Mouse (Mus musculus) lung, adult 2 months (tissue): Measurements from ENCODE around the gene Hoxb8. TPM values are rescaled to one million over a fixed set of nuclear protein-coding genes. Genes with fewer than 3 reads are reported as not detected.

Experiments
- DNase-seq: peaks from one replicate; pipeline ENCODE4 v3.0.0; 2022
- H3K4me1 ChIP-seq: fragments of 200-500 bp; 2 replicates; pipeline ENCODE4 v1.6.1; 2011; ENCODE audit warnings: low read length; ENCODE audit not compliant: control insufficient read depth, insufficient read depth
- H3K4me3 ChIP-seq: fragments of 200-500 bp; replicated peaks from 2 replicates; pipeline ENCODE3; 2011; ENCODE audit warnings: low read depth, mild to moderate bottlenecking, control low read depth, low read length; ENCODE audit errors: extremely low read depth
- CTCF ChIP-seq: fragments of 200-500 bp; IDR thresholded peaks from 2 replicates; pipeline ENCODE4 v1.5.1; 2011; ENCODE audit warnings: mild to moderate bottlenecking, low read length, control low read depth; ENCODE audit not compliant: insufficient read depth
- POLR2A ChIP-seq: fragments of 200-500 bp; IDR thresholded peaks from 2 replicates; pipeline ENCODE4 v1.6.1; 2011; ENCODE audit warnings: low read depth, mild to moderate bottlenecking, control low read depth, low read length, borderline replicate concordance; ENCODE audit errors: extremely low read depth
- WGBS: fragments of 180-500 bp; shearing (Covaris S2); methylation state at CpG from one replicate; pipeline ENCODE4 v1.1.7; 2018; 5-methylcytosine and 5-hydroxymethylcytosine counted together
- polyA plus RNA-seq: library from polyadenylated mRNA; depleted of rRNA; stranded (reverse); fragments of >200 nt; gene quantifications from 2 replicates; pipeline ENCODE4 v1.2.3, GENCODE M21; 2012

The Hoxb8 gene
- polyA plus RNA-seq, 1 experiment: 0.44 TPM

DNA sequence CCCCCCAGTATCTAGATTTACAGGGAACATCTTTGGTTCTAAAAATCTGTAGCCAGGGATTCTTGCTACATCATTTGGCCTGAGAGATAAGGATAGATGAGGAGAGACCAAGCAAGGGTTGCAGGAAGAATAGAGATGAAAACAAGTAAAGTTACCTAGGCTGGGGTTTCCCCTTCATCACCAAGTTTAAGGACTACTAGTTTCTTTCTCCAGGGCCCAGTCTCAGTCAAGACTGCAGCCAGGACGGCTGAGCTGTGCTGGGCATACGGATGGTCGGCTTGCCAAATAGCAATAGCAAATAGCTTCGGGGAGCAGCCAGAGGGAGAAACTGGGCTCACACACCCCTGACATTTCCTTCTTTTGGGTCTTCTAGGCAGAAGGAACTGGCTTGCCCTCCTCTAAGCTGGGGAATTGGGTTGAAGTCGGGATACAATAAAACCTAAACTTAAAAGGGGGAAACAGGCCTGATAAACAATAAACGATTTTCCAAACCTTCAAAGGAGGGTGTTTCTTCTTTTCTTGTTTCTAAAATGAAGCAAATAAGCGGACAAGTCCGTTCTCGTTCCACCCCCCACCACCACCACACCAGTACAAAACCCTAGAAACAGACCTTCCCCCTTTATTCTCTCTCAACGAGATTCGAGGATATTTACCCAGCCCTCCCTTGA is 16.4 kb downstream of the Hoxb8 start:
- H3K4me1 ChIP-seq: peaks cover 4% of the 10 kb centered on the region; the same call in 1 of the 2 replicates
- no peak overlapping the region for H3K4me3 ChIP-seq
- no peak for DNase-seq
- WGBS: 36% methylated on average over 11 of the region's 11 CpGs
- TF ChIP-seq POLR2A (no peak), CTCF (no peak)

DNA sequence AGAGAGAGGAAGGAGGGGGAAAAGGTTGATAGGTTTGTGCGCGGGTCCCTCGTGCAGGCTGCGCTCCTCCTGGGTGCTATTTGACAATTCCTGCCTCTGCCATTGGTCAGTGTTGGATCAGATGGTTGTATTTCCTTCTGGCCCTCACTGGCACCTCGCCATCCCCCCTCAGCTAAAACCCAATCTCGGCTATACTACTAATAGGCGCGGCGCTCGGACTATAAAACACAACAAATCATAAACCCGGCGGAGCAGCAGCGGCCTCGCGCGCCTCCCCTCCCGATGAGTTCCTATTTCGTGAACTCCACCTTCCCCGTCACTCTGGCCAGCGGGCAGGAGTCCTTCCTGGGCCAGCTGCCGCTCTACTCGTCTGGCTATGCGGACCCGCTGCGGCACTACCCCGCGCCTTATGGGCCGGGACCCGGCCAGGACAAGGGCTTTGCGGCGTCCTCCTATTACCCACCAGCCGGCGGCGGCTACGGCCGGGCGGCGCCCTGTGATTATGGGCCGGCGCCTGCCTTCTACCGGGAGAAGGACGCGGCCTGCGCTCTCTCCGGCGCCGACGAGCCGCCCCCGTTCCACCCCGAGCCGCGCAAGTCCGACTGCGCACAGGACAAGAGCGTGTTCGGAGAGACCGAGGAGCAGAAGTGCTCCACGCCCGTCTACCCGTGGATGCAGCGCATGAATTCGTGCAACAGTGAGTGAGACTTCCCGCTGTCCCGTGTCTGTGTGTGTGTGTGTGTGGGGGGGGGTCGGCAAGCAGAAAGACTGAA is 17.4 kb downstream of the Hoxb8 start:
- no peak for TF ChIP-seq CTCF
- no peak; the same call in 1 of the 2 replicates for TF ChIP-seq POLR2A
- Histone ChIP-seq H3K4me1 (peaks cover 4% of the 10 kb centered on the region; the same call in 1 of the 2 replicates), H3K4me3 (peak overlapping the region; percentile 83)
- peak; percentile 39 for DNase-seq
- 2% methylated on average over 66 of the region's 66 CpGs for WGBS

DNA sequence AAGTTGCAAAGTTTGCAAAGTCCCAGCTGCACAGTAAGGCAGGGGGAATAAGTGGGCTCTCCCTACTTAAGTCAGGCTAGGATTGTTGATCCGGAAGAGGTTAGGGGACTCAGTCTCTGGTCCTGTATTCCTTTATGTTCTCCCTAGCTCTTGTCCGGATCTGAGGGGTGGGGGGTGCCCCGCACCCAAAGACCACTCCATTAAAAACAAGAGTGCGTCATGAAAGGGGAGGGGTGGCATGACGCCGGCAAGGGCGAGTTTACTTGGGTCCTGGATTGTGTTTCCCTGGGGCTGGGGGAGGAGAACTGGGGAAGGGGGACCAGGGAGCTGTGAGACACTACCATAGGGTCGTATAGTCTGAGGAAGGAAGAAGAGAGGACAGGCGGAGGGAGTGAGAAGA is 18.1 kb downstream of the Hoxb8 start:
- no peak for DNase-seq
- peaks cover 2% of the 10 kb centered on the region; the same call in 1 of the 2 replicates for H3K4me1 ChIP-seq
- peak overlapping the region; percentile 83 for H3K4me3 ChIP-seq
- 9% methylated on average over 9 of the region's 9 CpGs for WGBS
- TF ChIP-seq POLR2A (no peak), CTCF (no peak)

DNA sequence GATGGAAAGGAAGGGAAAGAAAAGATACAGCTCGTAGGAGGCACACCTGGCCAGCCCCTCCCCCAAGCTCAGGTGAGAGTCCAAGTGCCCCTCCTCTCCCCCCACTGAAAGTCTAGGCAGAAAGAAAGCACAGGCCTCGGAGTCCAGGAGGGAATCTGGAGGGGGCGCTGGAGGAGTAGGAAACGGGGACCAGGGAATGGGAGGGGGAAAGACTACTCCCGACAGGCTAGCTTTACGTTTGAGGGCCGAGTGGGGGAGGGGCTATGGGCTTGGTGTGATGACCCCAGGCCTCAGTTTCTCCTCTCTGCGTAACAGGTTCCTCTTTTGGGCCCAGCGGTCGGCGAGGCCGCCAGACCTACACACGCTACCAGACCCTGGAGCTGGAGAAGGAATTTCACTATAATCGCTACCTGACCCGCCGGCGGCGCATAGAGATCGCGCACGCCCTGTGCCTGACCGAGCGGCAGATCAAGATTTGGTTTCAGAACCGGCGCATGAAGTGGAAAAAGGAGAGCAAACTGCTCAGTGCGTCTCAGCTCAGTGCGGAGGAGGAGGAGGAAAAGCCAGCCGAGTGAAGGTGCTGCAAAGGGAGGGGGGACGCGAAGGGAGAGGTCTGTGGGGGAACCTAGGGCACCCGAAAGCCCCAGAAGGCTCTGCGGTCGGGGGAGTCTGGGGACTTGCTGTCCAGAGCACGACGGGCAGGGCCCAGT is 18.8 kb downstream of the Hoxb8 start:
- H3K4me3 ChIP-seq: no peak overlapping the region
- 21% methylated on average over 35 of the region's 35 CpGs for WGBS
- TF ChIP-seq CTCF (no peak), POLR2A (no peak)
- DNase-seq: no peak
- H3K4me1 ChIP-seq: no peaks in the 10 kb centered on the region

DNA sequence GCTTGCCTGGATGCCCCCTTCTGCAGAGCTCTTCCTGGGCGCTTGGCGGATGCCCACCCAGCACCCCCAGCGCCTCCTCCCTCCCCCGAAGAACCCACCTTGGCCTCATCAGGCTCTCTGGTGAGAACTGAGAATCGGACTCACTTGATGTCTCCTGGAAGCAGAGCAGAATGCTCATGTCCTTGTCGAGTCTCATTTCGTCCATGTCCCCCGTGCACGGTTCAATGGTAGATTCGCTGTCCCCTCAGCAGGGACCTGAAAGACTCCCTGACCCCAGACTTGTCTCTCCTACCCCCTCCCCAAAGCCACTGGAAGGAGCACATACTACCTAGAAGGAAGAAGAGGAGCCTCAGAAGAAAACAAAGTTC is 19.3 kb downstream of the Hoxb8 start:
- DNase-seq: no peak
- peaks cover 3% of the 10 kb centered on the region; the same call in 1 of the 2 replicates for H3K4me1 ChIP-seq
- TF ChIP-seq CTCF (no peak), POLR2A (no peak)
- 54% methylated on average over 10 of the region's 10 CpGs for WGBS
- no peak overlapping the region for H3K4me3 ChIP-seq

DNA sequence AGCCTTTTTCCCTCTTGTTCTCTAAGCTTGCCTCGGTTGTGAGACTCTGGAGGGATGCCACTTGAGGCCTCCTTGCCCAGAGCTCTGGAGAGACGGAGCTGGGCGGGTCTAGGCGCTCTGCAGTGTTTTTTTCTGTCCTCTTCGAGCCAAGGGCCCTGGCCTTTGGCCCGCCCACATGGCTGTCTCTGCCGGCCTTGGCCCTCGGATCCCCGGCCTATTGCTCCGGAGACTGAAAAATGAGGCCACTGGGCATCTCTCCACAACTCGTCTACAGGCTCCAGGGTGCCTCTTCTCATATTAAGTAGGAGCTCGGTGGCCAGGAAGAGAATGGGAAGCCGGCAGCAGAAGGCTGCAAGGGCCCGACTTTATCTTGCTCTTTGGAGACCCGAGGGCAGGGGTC is 20.1 kb downstream of the Hoxb8 start:
- no peak for DNase-seq
- Histone ChIP-seq H3K4me3 (no peak overlapping the region), H3K4me1 (peaks cover 3% of the 10 kb centered on the region; the same call in 1 of the 2 replicates)
- WGBS: 35% methylated on average over 15 of the region's 15 CpGs
- TF ChIP-seq POLR2A: no peak
- TF ChIP-seq CTCF: no peak

DNA sequence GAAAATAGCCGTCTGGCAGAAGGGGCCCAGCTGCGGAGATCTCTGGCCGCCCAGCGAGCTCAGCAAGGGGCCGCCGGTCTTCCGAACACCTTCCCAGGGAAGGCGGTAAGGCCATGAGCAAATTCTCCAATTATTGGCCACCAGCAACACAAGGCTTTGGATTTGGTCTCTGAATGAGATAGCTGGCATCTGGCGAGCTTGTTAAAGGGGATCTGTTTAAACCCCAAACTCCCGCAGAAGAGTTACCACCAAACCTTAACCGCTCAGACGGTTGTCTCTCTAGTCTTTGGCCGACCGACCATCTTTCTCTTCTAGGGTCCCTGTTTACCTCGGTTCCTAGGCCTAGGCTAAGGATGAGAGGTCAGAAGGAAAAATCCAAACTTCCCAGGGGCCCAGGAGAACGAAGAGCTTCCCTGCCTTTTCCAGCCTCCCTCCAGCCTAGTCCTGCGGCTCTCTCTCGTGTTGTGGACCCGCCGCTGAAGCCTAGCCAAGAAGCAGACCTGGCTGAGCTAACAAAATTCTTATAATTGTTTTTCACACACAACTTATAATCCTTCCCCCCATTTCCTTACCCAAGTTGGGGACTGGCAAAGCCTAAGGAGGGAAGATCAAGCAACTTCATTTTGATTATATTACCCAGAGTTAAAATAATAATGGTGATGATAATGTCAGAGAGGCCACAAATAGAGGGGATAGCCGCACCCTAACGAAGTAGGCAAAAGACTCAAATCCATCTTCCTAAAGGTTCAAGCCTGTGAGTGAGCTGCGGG is 20.9 kb downstream of the Hoxb8 start:
- H3K4me1 ChIP-seq: peaks cover 3% of the 10 kb centered on the region; the same call in 1 of the 2 replicates
- H3K4me3 ChIP-seq: no peak overlapping the region
- WGBS: 43% methylated on average over 23 of the region's 23 CpGs
- no peak for TF ChIP-seq POLR2A
- TF ChIP-seq CTCF: no peak
- DNase-seq: no peak

DNA sequence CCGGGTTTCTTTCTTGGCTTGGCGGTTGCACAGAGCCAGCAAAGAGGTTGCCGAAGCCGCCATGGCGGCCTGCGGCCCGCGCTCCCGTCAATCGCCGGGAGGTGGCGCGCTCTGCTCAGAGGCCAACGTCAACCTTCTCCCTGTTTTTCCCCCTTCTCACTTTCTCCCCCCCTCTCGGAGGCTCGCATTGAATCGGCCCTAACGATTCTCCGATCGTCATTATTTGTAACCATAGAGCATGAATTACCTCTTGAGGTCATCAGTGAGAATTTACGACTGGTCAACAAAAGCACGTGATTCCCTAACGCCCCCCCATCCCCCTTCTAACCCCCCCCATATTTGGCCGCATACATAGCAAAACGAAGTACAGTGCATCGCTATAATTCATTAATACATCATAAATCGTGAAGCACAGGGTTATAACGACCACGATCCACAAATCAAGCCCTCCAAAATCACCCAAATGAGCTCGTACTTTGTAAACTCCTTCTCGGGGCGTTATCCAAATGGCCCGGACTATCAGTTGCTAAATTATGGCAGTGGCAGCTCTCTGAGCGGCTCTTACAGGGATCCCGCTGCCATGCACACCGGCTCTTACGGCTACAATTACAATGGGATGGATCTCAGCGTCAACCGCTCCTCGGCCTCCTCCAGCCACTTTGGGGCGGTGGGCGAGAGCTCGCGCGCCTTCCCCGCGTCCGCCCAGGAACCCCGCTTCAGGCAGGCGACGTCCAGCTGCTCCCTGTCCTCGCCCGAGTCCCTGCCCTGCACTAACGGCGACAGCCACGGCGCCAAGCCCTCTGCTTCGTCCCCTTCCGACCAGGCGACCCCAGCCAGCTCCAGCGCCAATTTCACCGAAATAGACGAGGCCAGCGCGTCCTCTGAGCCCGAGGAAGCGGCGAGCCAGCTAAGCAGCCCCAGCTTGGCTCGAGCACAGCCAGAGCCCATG is 21.7 kb downstream of the Hoxb8 start, which contains the start of gene Hoxb5:
Hoxb5 (plus strand) TSS at position 186 of the 949 bp plus-strand sequence.
- peak within 1 kb of the TSS; percentile 86 for H3K4me3 ChIP-seq
- peak; percentile 71 for DNase-seq
- WGBS: 1% methylated on average over 69 of the region's 69 CpGs
- peaks cover 4% of the 10 kb centered on the region; the same call in 1 of the 2 replicates for H3K4me1 ChIP-seq
- 0 out of 2 replicates have a peak, but pooled peaks have one; percentile 26 for TF ChIP-seq POLR2A
- TF ChIP-seq CTCF: peak; percentile 67
